Mouse (Mus musculus): ENCODE data around the gene Smtnl1.

Gene Smtnl1

GRCm38 (mm10) chr2:84822552-84822951, at the start of gene Smtnl1:
Smtnl1 (minus strand) TSS chr2:84822652.
- DNase-seq: no peak

GRCm38 (mm10) chr2:84870623-84871160, 48.2 kb upstream of the Smtnl1 start:
- DNase-seq: peak in 1 of 2 experiments; percentile 55

- DNase-seq: no peak
These were observed 46.5 kb upstream of the Smtnl1 start for GRCm38 (mm10) chr2:84868977-84869376.

- DNase-seq: peak; percentile 61 to 84
These were observed 46.1 kb upstream of the Smtnl1 start for GRCm38 (mm10) chr2:84868521-84868943.

GRCm38 (mm10) chr2:84865616-84866571, 43.4 kb upstream of the Smtnl1 start:
- peak; percentile 56 to 73 for DNase-seq

- DNase-seq: no peak
These were observed 39.8 kb upstream of the Smtnl1 start for GRCm38 (mm10) chr2:84862231-84862630.

GRCm38 (mm10) chr2:84861430-84861829, 39.0 kb upstream of the Smtnl1 start:
- DNase-seq: no peak

- no peak for DNase-seq
These were observed 37.7 kb upstream of the Smtnl1 start for GRCm38 (mm10) chr2:84859991-84860780.

GRCm38 (mm10) chr2:84858551-84858950, 36.1 kb upstream of the Smtnl1 start:
- no peak for DNase-seq

GRCm38 (mm10) chr2:84855732-84856131, 33.3 kb upstream of the Smtnl1 start:
- DNase-seq: peak; percentile 31 to 60

- no peak for DNase-seq
These were observed 28.9 kb upstream of the Smtnl1 start for GRCm38 (mm10) chr2:84851130-84852040.

- DNase-seq: no peak
These were observed 28.1 kb upstream of the Smtnl1 start for GRCm38 (mm10) chr2:84850407-84851129.

- no peak for DNase-seq
These were observed 22.8 kb upstream of the Smtnl1 start for GRCm38 (mm10) chr2:84845226-84845625.

GRCm38 (mm10) chr2:84843654-84844053, 21.2 kb upstream of the Smtnl1 start:
- DNase-seq: no peak

GRCm38 (mm10) chr2:84841905-84842304, 19.5 kb upstream of the Smtnl1 start:
- no peak for DNase-seq

GRCm38 (mm10) chr2:84840748-84841563, 18.5 kb upstream of the Smtnl1 start:
- no peak for DNase-seq

GRCm38 (mm10) chr2:84840016-84840747, 17.7 kb upstream of the Smtnl1 start:
- peak; percentile 31 to 54 for DNase-seq

- DNase-seq: peak in 1 of 2 experiments; percentile 9
These were observed 16.8 kb upstream of the Smtnl1 start for GRCm38 (mm10) chr2:84838993-84839980.

GRCm38 (mm10) chr2:84838593-84838949, 16.1 kb upstream of the Smtnl1 start, which contains the start of gene Slc43a1:
Slc43a1 (plus strand) TSS chr2:84838850.
- DNase-seq: no peak

All from cerebellum, postnatal 14 days (tissue).